Mouse (Mus musculus) spleen, postnatal 36 days (tissue): ENCODE measurements around the gene Ap4e1.
"Not testable (repeated sequence)": the region's sequence is repeated elsewhere in the genome, so short reads cannot be mapped to it uniquely, and the experiment has no call there.

Experiments used
- DNase-seq, 2 experiments: peaks; one replicate each; pipeline ENCODE4 v3.0.0; 2022; ENCODE audit warnings: low spot score in 2 of 2, mixed read lengths in 1 of 2

Ap4e1 gene

GRCm38 (mm10) chr2:127077611-127078010 lies 69.1 kb downstream of the Ap4e1 start:
- DNase-seq = no peak

- not testable (repeated sequence) for DNase-seq
These were observed 70.5 kb downstream of the Ap4e1 start for GRCm38 (mm10) chr2:127079066-127079465.

- DNase-seq = peak in 1 of 2 experiments; percentile 14
These were observed 71.5 kb downstream of the Ap4e1 start for GRCm38 (mm10) chr2:127079881-127080590.

- no peak for DNase-seq
These were observed 72.2 kb downstream of the Ap4e1 start for GRCm38 (mm10) chr2:127080591-127081218.

GRCm38 (mm10) chr2:127086235-127086634 lies 77.7 kb downstream of the Ap4e1 start:
- peak; percentile 37 to 43 for DNase-seq

- DNase-seq = not testable (repeated sequence)
These were observed 81.6 kb downstream of the Ap4e1 start for GRCm38 (mm10) chr2:127090151-127090550.

GRCm38 (mm10) chr2:127092000-127092399 lies 83.5 kb downstream of the Ap4e1 start:
- DNase-seq = no peak

GRCm38 (mm10) chr2:127108986-127109385 lies 100.5 kb downstream of the Ap4e1 start:
- no peak for DNase-seq
